Comparison of ENCODE assay signal across 26 mouse cellular contexts in genomic region chr1:57272593-57272992, GRCm38 (mm10).
"Had no signal": no experiment of that assay in that cellular context is flagged by ENCODE, and none has a peak within 500 bp of the region (broad histone marks: within the 10 kb centered on the region; RNA-seq: fewer than 3 reads in every experiment).

No protein-coding gene starts in this region.

- H3K4me2 ChIP-seq: heart, embryonic 11.5 days; heart, embryonic 13.5 days; heart, embryonic 15.5 days; hindbrain, embryonic 13.5 days; hindbrain, embryonic 15.5 days; kidney, embryonic 15.5 days; limb, embryonic 12.5 days; liver, embryonic 11.5 days had no signal

- ATAC-seq: hindbrain, postnatal 0 days; intestine, embryonic 16.5 days had no signal

- H3K9ac ChIP-seq: heart, embryonic 13.5 days; heart, embryonic 15.5 days; hindbrain, embryonic 13.5 days; hindbrain, embryonic 15.5 days; kidney, embryonic 15.5 days; limb, embryonic 12.5 days had no signal

- H3K27me3 ChIP-seq: heart, embryonic 15.5 days had no signal

- DNase-seq: gastrocnemius, adult 2 months; gastrocnemius, postnatal 10 days; gastrocnemius, postnatal 25 days; heart, adult 18-20 months; heart, postnatal 14 days; heart, postnatal 36 days; kidney, adult 11 months; kidney, adult 2 months; kidney, adult 9 months; kidney, postnatal 14 days; kidney, postnatal 36 days; liver had no signal

- H3K4me1 ChIP-seq: heart, embryonic 13.5 days; heart, embryonic 15.5 days; hindbrain, embryonic 15.5 days; limb, embryonic 10.5 days had no signal

- H3K27ac ChIP-seq: gastrocnemius, adult 2 months; heart, embryonic 13.5 days; heart, embryonic 15.5 days; hindbrain, embryonic 13.5 days; hindbrain, embryonic 15.5 days; hindbrain, postnatal 0 days; kidney, embryonic 15.5 days; kidney, postnatal 0 days; layer of hippocampus, adult 2 months; left cerebral cortex, adult 2 months; limb, embryonic 10.5 days; limb, embryonic 12.5 days had no signal

- H3K36me3 ChIP-seq: heart, embryonic 13.5 days; heart, embryonic 15.5 days; hindbrain, embryonic 13.5 days; hindbrain, embryonic 15.5 days; kidney, embryonic 15.5 days; limb, embryonic 10.5 days; limb, embryonic 12.5 days had no signal

- H3K4me3 ChIP-seq: gastrocnemius, adult 2 months; heart, embryonic 13.5 days; heart, embryonic 15.5 days; hindbrain, embryonic 13.5 days; hindbrain, embryonic 15.5 days; kidney, embryonic 15.5 days; layer of hippocampus, adult 2 months; left cerebral cortex, adult 2 months; limb, embryonic 10.5 days; limb, embryonic 12.5 days had no signal

- H3K9me3 ChIP-seq: heart, embryonic 13.5 days; heart, embryonic 15.5 days; hindbrain, embryonic 13.5 days; hindbrain, embryonic 15.5 days; kidney, embryonic 15.5 days; limb, embryonic 10.5 days; limb, embryonic 12.5 days had no signal
